Mouse (Mus musculus): ENCODE data around the gene Wdr18.

Wdr18 gene

DNA sequence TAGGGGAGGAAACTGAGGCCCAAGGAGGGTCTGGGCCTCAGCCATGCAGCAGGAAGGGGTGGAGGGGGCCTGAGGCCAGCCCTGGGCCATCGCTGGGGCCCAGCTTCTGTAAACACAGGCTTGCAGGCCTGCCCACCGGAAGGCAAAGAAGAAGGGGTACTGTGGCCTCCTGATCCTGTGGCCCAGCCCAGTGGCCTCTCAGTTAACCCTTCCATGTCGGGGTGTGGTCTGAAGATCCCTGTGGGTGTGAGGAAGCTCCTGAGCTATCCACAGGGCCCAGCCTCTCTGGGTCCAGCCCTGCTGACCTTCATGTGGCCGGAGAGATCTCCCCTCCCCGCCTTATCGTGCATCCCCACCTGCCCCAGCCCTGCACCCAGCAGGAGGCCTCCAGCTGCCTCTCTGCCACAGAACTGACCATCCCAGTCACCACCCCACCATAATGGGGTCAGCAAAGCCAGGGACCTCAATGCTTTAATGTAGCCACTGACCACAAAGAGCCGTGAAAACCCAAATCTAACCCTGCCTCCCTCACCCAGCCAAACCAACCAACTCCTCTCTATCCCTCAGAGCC lies 13.1 kb upstream of the Wdr18 start:
- DNase-seq (ENCODE audit: low read depth), result no peak

DNA sequence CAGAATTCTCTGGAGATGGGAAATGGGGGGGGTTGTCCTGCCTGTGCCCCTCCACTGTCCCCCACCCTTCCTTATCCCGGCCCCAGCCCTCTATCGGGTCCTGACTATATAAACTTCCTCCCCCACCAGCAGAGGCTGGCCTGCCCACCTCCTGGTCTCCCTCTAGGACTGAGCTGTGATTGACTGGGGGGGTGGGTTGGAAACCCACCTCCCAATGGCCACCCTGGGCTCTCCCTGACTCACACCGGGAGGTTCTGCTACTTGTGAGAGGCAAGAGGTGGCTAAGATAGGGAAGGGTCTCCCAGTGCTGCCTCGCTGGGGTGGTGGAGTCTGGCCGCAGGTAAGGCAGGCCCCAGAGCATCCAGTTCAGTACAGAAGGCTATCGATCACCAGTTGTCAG lies 12.4 kb upstream of the Wdr18 start:
- DNase-seq (ENCODE audit: low read depth), result no peak

DNA sequence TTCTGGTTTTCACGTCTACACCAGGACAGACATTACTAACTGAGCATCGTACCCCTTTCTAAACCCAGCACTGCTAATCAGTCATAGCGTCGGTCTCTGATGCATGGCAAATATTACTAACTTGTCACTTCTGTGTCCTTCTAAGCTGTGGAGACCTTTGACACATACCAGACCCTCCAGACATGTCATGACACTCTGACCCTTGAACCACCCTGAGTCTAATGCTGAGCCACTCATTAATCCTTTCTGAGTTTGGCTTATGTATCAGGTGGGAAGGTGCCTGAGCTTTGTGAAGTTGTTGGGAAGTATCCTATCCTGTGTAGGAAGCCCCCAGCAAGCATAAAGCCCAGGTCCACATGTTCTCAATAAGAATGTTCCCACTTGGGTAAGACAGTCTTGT lies 10.1 kb upstream of the Wdr18 start:
- DNase-seq (ENCODE audit: low read depth), result no peak

DNA sequence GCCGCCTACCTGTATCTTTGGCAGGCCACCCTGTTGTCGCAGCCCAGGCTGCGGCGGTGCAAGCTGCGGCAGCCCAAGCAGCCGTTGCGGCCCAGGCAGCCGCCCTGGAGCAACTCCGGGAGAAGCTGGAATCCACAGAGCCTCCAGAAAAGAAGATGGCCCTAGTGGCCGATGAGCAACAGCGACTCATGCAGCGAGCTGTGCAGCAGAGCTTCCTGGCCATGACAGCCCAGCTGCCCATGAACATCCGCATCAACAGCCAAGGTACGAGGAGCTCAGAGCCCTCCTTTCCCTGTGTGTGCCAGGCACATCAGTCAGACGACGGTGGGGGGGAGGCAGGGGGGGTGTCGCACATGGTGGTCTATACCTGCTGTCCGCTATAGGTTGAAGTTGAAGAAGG lies 9.3 kb upstream of the Wdr18 start:
- no peak for DNase-seq (ENCODE audit: low read depth)

DNA sequence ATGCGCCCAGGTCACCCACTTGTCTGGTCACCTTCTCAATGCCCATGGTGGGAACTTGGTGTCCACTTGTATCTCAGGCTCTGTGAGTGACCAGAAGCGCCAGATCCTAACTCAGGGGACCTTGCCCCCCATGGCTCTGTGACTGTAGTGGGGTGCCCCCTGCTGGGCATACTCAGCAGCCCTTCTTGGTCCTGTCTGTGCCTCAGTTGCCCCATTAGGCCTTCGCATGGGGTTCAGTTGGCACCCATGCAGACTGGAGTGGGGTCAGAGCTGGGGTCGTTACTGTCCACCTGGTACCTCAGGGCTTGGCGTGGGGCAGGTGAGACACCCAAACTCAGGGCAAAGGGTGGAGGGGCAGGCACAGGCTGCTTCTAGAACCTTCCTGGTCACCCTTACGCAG lies 6.0 kb upstream of the Wdr18 start:
- DNase-seq (ENCODE audit: low read depth), result peak; percentile 50

DNA sequence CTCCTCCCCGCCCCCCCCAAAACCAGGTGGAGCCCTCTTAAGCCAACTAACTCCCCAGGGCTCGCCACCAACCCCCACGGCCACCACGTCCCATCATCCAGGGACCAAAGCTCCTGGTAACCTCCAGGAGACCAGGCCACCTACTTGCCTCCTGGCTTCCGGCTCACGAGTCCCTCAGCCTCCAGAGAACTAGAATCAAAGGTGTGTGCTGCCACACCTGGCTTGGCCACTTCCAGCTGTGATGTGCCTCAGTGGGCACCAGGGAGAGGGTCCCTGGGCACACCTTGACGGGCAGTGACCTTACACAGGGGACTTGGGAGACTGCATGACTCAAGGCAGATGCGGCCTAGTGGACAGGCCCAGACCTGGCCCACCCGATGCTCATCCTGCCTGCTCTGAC lies 4.3 kb upstream of the Wdr18 start:
- no peak for DNase-seq (ENCODE audit: low read depth)

DNA sequence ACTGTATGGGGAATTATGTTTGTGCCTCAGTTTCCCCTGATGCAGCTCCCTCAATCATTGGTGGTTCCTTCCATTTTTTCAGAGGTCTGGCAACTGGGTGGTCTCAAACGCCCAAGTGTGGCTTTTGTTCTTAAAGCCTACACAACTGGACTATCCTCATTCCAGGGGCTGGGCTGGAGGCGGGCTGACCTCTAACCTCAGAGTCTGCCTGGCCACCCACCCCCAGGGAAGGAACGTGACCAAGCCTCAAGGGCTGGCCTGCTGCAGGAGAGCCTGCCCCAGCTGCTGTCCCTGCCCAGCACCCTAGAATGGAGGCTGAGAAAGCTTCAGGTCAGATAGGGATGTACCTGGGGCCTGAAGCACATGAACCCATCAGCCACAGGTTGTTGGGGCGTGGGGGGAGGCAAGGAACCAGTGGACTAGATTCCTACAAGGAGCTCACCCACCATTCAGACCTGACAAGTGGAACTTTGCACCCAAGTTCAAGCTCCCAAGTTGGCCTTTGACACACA lies 3.3 kb upstream of the Wdr18 start:
- DNase-seq (ENCODE audit: low read depth), result no peak

DNA sequence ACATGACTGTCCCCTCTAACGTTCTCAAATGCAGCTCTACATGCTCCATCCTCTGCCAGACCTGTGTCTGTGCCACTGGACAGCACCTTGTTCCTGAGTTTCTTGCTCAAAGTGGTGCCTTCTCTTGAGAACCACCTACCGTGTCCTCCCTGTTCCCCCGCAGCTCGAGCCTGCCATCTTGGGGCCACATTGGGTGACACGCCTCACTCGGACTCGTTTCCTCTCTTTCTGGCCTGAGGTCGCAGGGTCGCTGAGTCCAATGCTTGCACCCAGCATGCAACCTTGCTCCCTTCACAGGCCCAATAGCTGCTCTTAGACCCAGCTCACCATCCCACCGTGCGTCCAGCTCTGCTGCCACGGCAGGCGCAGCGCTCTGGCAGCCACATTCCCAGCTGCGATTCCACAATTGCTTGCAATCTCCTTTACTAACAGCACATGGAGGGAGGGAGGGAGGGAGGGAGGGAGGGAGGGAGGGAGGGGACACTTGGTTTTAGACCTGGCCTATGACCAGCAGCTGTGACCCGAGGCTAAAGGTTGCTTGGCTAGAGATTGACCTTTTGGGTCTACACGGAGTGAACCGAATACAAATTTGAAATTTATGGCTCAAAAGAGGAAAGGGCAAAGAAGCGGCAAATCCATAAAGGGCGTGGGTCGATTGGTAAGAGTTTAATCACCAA lies 1.7 kb upstream of the Wdr18 start:
- DNase-seq (ENCODE audit: low read depth), result peak; percentile 82

DNA sequence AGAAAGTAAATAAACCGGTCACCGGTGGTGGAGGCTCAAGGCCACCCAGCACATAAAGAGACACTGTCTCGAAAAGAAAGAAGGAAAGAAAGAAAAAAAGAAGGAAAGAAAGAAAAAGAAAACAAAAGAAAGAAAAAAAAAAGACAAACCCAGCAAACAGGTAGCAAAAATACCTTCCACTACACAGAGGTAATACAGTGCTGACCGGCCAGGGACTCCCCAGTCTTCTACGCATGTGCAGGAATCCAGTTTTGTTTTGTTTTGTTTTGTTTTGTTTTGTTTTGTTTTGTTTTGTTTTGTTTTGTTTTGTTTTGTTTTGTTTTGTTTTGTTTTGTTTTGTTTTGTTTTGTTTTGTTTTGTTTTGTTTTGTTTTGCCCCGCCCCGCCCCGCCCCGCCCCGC lies 540 bp upstream of the Wdr18 start:
- DNase-seq (ENCODE audit: low read depth), result peak; percentile 57

DNA sequence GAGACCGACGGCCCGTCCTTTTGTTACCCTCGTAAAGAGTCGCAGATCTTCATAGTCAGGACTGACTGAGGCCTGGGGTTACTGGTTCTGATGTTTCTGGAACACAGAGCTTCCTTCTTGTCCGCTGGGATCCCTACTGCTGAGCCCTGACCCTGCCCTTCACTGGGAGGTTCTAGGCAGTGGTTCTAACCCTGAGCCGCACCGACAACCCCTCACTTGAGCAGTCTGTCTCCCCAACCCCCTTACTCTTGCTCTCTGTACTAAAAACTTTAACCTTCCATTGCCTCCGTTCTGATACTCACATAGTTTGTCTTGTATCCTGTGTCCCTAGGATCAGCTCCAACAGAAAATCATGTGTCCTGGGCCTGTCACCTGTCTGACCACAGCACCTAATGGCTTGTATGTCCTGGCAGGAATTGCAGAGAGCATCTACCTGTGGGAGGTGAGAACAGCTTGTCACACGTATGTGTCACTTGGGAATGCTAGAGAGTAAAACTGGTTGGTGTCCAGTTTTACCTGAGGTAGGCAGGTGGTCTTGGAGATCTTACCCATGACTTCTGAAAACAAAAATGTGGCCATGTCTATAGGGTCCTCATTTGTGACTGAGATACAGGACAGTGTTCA lies 831 bp downstream of the Wdr18 start:
- peak; percentile 17 for DNase-seq (ENCODE audit: low read depth)

DNA sequence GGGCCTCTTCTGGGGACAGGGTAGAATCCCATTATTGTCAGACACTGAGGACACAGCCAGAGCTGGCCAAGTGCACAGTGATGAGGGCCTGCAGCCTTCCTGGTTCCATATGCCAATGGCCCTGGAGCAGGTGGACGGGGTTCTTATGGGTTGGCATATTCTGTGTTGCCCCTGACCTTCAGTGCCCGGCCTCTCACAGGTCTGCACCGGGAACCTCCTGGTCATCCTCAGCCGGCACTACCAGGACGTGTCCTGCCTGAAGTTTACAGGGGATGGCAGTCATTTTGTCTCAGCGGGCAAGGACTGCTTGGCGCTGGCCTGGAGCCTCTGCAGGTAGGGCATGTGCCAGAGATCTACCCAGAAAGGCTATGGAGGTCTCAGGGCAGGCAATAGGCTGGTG lies 4.8 kb downstream of the Wdr18 start:
- no peak for DNase-seq (ENCODE audit: low read depth)

DNA sequence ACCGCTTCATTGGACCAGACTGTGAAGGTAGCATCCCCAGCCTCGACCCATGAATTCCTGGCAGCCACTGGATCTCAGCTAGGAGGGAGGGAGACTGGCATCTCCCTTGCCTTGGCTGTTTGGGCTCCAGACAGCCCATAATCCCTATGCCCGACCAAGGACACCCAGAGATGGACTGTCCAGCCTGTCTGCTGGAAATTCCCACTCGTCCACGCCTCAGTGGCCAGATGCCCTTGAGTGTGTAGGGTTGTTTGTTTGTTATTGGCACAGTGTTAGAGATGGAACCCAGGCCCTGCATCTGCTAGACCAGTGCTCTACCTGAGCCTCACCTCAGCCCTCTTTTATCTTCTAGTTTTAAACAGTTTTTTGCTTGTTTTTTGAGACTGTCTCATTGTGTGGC lies 5.4 kb downstream of the Wdr18 start:
- no peak for DNase-seq (ENCODE audit: low read depth)

DNA sequence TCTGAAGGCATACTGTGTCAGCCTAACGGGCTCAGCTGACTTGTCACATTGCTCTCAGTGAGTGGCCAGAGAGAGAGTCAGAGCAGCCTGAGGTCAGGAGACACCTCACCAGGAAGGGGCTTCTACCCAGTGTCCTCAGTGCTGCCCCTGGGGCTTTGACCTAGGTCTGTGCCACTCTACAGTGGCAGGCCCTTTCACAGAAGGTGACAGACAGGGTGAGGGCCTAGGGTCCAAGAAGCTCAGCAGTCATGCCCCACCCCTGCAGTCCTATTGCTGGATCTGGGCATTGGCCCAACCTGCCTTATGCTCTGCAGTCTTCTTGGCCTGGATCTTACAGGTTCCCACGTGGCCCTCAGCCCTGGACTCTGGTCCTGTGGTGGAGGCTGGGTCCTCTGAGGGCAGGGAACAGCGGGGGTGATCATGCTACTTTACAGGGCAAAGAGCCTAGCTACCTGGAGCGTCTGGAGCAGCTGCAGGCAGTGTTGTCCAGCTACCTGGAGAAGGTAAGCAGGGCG lies 7.0 kb downstream of the Wdr18 start:
- no peak for DNase-seq (ENCODE audit: low read depth)

DNA sequence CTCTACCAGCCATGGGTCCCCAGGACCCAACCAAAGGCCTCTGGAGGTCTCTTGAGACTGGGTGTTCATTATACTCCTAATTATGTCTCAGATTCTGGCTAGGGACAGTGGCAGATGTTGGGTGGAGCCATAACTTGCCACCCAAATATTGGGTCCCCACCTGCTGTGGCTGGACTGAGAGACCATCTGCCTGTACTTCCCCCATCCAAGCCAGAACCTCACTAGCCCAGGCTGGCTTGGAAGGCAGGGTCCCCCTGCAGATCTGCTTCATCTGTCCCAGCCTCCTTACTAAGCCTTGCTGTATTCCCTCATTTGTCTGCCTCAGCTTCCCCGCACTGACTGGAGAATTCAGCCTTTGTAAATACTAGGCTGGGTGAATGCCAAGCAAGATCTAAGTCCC lies 8.2 kb downstream of the Wdr18 start:
- DNase-seq (ENCODE audit: low read depth), result no peak

DNA sequence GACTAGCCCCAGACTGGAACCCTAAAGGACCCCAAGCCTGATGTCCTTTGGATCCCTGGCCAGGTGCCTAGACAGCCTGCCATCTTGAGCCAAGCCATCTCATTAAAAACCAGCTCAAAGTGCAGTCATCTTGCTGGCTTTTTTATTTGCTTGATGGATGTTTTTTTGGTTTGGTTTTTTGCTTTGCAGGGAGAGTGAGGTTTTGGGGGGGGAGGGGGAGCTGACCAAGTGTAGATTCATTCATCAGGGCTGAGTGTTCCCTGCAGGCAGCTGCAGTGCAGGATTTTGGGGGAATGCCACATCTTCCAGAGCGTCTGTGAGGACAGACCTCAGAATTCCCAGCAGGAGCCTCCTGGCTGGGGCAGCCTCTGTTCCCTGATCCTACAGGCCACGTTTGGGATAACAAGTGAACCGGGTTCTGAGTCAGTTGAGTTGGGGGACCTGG lies 9.2 kb downstream of the Wdr18 start:
- DNase-seq (ENCODE audit: low read depth), result no peak

DNA sequence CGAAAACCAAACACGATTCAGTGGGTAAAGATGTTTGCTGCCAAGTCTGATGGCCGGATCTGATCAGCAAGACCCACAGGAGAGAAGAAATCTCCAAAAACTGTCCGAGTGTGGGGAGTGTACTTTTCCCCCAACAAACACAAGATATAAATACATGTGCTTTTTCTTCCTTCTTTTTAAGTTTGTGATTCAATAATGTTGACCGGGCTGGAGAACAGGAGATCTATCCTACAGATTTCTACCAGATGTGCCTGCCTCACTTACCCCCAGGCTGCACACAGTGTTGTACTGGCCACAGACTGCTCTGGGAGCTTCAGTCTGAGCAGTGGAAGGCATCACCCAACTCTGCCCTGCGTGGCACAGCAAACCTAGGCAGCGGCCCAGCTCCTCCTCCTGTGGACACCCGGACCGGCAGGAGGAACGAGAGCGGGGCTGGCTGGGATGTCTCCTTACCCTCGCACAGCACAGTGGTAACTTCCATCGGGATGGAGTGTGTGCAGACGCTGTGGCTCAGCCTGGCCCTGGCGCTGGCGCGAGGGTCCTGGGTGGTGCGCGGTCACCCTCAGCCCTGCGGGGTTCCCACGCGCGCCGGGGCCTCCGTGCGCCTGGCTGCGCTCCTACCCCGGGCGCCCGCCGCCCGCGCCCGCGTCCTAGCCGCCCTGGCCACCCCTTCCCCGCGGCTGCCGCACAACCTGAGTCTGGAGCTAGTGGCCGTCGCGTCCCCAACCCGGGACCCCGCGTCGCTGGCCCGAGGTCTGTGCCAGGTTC lies 10.6 kb downstream of the Wdr18 start, which contains the start of gene Grin3b:
TSS of gene Grin3b (plus strand) at position 301 of the 768 bp plus-strand sequence.
- DNase-seq (ENCODE audit: low read depth), result no peak

DNA sequence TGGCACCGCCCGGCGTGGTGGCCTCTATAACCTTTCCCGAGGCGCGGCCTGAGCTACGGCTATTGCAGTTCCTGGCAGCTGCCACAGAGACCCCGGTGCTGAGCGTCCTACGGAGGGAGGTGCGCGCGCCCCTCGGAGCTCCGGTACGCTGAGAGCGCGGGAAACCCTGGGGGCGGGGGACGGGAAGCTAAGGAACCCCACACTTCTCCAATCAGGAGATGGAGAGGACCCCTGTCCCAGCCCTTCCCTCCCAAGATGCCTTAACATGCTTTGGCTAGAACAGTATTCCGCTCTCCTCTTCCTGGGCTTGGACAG lies 11.2 kb downstream of the Wdr18 start:
- DNase-seq (ENCODE audit: low read depth), result no peak

DNA sequence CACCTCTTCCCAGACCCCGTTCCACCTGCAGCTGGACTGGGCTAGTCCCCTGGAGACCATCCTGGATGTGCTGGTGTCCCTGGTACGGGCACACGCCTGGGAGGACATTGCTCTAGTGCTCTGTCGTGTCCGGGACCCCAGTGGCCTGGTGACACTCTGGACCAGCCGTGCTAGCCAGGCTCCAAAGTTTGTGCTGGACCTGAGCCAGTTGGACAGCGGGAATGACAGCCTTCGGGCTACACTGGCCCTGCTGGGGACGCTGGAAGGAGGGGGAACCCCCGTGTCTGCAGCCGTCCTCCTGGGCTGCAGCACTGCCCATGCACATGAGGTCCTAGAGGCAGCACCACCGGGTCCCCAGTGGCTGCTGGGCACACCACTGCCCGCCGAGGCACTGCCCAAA lies 12.9 kb downstream of the Wdr18 start:
- no peak for DNase-seq (ENCODE audit: low read depth)

DNA sequence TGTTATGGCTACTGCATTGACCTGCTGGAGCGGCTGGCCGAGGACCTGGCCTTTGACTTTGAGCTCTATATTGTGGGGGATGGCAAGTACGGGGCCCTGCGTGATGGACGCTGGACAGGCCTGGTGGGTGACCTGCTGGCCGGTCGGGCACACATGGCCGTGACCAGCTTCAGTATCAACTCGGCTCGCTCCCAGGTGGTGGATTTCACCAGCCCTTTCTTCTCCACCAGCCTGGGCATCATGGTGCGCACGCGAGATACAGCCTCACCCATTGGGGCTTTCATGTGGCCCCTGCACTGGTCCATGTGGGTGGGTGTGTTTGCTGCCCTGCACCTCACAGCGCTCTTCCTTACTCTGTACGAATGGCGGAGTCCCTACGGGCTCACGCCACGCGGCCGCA lies 14.1 kb downstream of the Wdr18 start:
- no peak for DNase-seq (ENCODE audit: low read depth)

DNA sequence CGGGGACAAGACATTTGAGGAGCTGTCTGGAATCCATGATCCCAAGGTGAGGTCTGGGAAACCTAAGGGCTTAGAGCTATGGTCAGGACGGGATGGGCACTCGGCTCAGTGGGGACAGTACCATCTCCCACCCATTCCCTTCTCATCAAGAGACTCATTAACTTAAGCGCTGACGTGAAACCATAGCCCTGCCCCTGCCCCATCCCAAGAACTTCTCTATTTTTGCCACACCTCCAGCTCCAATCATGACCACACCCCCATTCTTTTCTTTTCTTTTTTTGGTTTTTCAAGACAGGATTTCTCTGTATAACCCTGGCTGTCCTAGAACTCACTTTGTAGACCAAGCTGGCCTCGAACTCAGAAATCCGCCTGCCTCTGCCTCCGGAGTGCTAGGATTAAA lies 14.7 kb downstream of the Wdr18 start:
- DNase-seq (ENCODE audit: low read depth), result no peak

DNA sequence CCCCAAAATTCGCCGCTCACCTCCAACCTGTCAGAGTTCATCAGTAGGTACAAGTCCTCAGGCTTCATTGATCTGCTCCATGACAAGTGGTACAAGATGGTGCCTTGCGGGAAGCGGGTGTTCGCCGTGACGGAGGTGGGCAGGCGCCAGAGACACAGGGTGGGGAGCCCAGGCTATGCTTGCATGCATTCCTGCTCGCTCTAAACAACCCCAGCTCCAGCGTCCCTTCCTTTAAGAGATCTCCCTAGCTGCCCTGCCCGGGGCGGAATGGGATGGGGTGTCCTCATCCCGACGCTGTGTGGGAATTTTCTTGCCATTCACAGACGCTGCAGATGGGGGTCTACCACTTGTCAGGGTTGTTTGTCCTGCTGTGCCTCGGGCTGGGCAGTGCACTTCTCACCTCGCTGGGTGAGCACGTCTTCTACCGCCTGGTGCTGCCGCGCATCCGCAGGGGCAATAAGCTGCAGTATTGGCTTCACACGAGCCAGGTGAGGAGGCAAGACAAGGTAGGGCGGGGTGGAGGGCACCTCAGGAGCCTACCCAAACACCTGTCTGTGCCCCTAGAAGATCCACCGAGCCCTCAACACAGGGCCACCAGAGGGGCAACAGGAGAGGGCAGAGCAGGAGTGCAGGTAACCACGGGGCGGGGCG lies 16.2 kb downstream of the Wdr18 start:
- DNase-seq (ENCODE audit: low read depth), result no peak

DNA sequence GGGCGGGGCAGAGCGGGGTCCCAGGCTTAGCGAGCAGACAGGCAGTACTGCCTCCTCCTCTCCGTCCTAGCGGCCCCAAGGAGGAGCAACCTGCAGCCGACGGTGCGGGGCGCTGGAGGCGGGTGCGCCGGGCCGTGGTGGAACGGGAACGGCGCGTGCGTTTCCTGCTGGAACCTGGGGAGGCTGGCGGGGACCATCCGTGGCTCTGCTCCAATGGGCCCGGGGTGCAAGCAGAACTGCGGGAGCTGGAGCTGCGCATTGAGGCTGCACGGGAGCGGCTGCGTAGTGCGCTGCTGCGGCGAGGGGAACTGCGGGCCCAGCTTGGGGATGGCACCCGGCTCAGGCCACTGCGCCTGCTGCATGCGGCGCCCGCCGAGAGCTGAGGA lies 16.8 kb downstream of the Wdr18 start:
- DNase-seq (ENCODE audit: low read depth), result no peak

Data from 416B (cell line).